Comparison of ENCODE assay signal across 24 mouse cellular contexts in the genomic region with DNA sequence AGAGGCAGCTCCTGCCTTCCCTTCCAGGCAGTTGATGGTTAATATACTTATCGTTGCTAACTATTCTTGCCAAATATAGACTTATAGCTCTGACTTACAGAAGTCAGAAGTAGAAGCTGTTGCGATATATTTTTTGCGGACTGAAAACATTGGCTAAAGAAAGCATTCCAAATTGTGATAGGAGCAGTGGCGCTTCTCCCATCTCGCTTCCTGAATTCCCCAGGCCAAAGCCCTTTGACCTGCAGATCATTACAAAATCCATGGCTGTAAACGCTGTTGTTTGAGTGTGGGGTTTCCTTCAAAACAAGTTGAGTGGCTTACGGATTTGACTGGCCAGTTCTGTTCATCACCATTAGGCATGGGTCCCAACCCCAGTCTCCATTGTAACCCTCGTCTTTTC. TPM values are rescaled to one million over a fixed set of nuclear protein-coding genes. Genes with fewer than 3 reads are reported as not detected.
DNase-seq lines count a peak whose midpoint lies in the region; ATAC-seq and TF ChIP-seq lines count a peak whose summit lies in the region.
"Had no signal": no experiment of that assay in that cellular context is flagged by ENCODE, and none has a peak within 500 bp of the region (broad histone marks: within the 10 kb centered on the region; RNA-seq: fewer than 3 reads in every experiment).

No protein-coding gene starts in this region.

- no peak for DNase-seq in heart, postnatal 36 days
- no peak for DNase-seq in liver, embryonic 13.5 days
- peak; percentile 44 for DNase-seq in midbrain, embryonic 11.5 days (ENCODE audit: low spot score, missing footprints)
- no peak for DNase-seq in midbrain, postnatal 0 days (ENCODE audit: low spot score)
- no peak for DNase-seq in embryo, embryonic 9.5 days (ENCODE audit: extremely low spot score)
- DNase-seq: adrenal gland, postnatal 36 days; B cell, adult 2 months; cerebellum, adult 11 months; cerebellum, adult 9-11 months; gastrocnemius, postnatal 10 days; heart, adult 18-20 months; kidney, postnatal 36 days; layer of hippocampus, postnatal 36 days; lung, adult 18-20 months had no signal

- no peak overlapping the region for H3K9ac ChIP-seq in heart, embryonic 15.5 days
- no peak overlapping the region for H3K9ac ChIP-seq in liver, embryonic 13.5 days
- H3K9ac ChIP-seq in liver, embryonic 12.5 days = no peak overlapping the region
- H3K9ac ChIP-seq in midbrain, embryonic 11.5 days (ENCODE audit: low read length) = no peak overlapping the region
- no peak overlapping the region for H3K9ac ChIP-seq in midbrain, postnatal 0 days (replicated peaks; ENCODE audit: low read length, poor library complexity, severe bottlenecking)
- H3K9ac ChIP-seq: forebrain, embryonic 15.5 days; hindbrain, embryonic 15.5 days; limb, embryonic 12.5 days; midbrain, embryonic 13.5 days had no signal

- H3K9me3 ChIP-seq in heart, embryonic 15.5 days (replicated peaks) = no peaks in the 10 kb centered on the region
- no peaks in the 10 kb centered on the region for H3K9me3 ChIP-seq in liver, embryonic 13.5 days (replicated peaks)
- H3K9me3 ChIP-seq in liver, embryonic 12.5 days (replicated peaks) = no peaks in the 10 kb centered on the region
- H3K9me3 ChIP-seq in midbrain, embryonic 11.5 days (ENCODE audit: control insufficient read depth, low read length) = no peaks in the 10 kb centered on the region
- no peaks in the 10 kb centered on the region for H3K9me3 ChIP-seq in midbrain, postnatal 0 days (ENCODE audit: low read length)
- H3K9me3 ChIP-seq: embryonic facial prominence, embryonic 10.5 days; forebrain, embryonic 15.5 days; hindbrain, embryonic 15.5 days; limb, embryonic 12.5 days; midbrain, embryonic 13.5 days had no signal

- H3K4me3 ChIP-seq in heart, embryonic 15.5 days = no peak overlapping the region
- no peak overlapping the region for H3K4me3 ChIP-seq in liver, embryonic 13.5 days (replicated peaks)
- no peak overlapping the region for H3K4me3 ChIP-seq in liver, embryonic 12.5 days
- no peak overlapping the region for H3K4me3 ChIP-seq in midbrain, embryonic 11.5 days (ENCODE audit: low read depth, low read length)
- no peak overlapping the region for H3K4me3 ChIP-seq in midbrain, postnatal 0 days (ENCODE audit: low read depth, low read length)
- H3K4me3 ChIP-seq: embryonic facial prominence, embryonic 10.5 days; forebrain, embryonic 15.5 days; hindbrain, embryonic 15.5 days; limb, embryonic 12.5 days; midbrain, embryonic 13.5 days had no signal

- no peak for ATAC-seq in heart, embryonic 15.5 days (replicated peaks; ENCODE audit: insufficient number of reproducible peaks, insufficient read depth, low FRiP score, low read depth)
- ATAC-seq in liver, embryonic 13.5 days (ENCODE audit: low read depth) = no peak
- ATAC-seq in liver, embryonic 12.5 days = no peak
- no peak for ATAC-seq in midbrain, embryonic 11.5 days (ENCODE audit: low FRiP score)
- no peak for ATAC-seq in midbrain, postnatal 0 days (ENCODE audit: low FRiP score)
- ATAC-seq: forebrain, embryonic 15.5 days; midbrain, embryonic 13.5 days; Patski had no signal

- peak overlapping the region; percentile 22 for H3K27ac ChIP-seq in heart, embryonic 15.5 days
- H3K27ac ChIP-seq in liver, embryonic 13.5 days = 0 out of 2 replicates have a peak overlapping the region, but pooled peaks have one; percentile 43
- no peak overlapping the region for H3K27ac ChIP-seq in liver, embryonic 12.5 days
- H3K27ac ChIP-seq in midbrain, embryonic 11.5 days (ENCODE audit: low read depth, low read length) = no peak overlapping the region
- H3K27ac ChIP-seq in midbrain, postnatal 0 days (ENCODE audit: low read depth, low read length) = no peak overlapping the region
- H3K27ac ChIP-seq: embryonic facial prominence, embryonic 10.5 days; forebrain, embryonic 15.5 days; hindbrain, embryonic 15.5 days; limb, embryonic 12.5 days; midbrain, embryonic 13.5 days had no signal

- intact Hi-C loops in heart, postnatal 36 days (cut with DNase I) = no loop called here

- H3K4me1 ChIP-seq in heart, embryonic 15.5 days (replicated peaks) = peaks cover 51% of the 10 kb centered on the region
- H3K4me1 ChIP-seq in liver, embryonic 13.5 days (replicated peaks) = peaks cover 36% of the 10 kb centered on the region
- H3K4me1 ChIP-seq in liver, embryonic 12.5 days = peaks cover 21% of the 10 kb centered on the region
- no peaks in the 10 kb centered on the region for H3K4me1 ChIP-seq in midbrain, embryonic 11.5 days (ENCODE audit: control insufficient read depth, insufficient read depth, low read length)
- H3K4me1 ChIP-seq in midbrain, postnatal 0 days (ENCODE audit: insufficient read depth, low read length) = no peaks in the 10 kb centered on the region
- H3K4me1 ChIP-seq: hindbrain, embryonic 15.5 days; limb, embryonic 12.5 days; midbrain, embryonic 13.5 days had no signal

- no peaks in the 10 kb centered on the region for H3K27me3 ChIP-seq in heart, embryonic 15.5 days
- H3K27me3 ChIP-seq in liver, embryonic 13.5 days = no peaks in the 10 kb centered on the region
- no peaks in the 10 kb centered on the region for H3K27me3 ChIP-seq in liver, embryonic 12.5 days (replicated peaks)
- no peaks in the 10 kb centered on the region for H3K27me3 ChIP-seq in midbrain, embryonic 11.5 days (ENCODE audit: control insufficient read depth, insufficient read depth, low read length)
- H3K27me3 ChIP-seq in midbrain, postnatal 0 days (ENCODE audit: insufficient read depth, low read length) = no peaks in the 10 kb centered on the region
- H3K27me3 ChIP-seq: CH12.LX; forebrain, embryonic 15.5 days; hindbrain, embryonic 15.5 days; limb, embryonic 12.5 days; midbrain, embryonic 13.5 days; Patski had no signal

- WGBS in heart, embryonic 15.5 days = 60% methylated on average over 8 of the region's 8 CpGs
- 65% methylated on average over 8 of the region's 8 CpGs for WGBS in liver, embryonic 13.5 days (ENCODE audit: insufficient replicate concordance)
- 72% methylated on average over 8 of the region's 8 CpGs for WGBS in liver, embryonic 12.5 days (ENCODE audit: insufficient replicate concordance)
- 89% methylated on average over 8 of the region's 8 CpGs for WGBS in midbrain, embryonic 11.5 days
- WGBS in midbrain, postnatal 0 days = 90% methylated on average over 8 of the region's 8 CpGs

- no peak for TF ChIP-seq CTCF in midbrain, postnatal 0 days (IDR thresholded peaks at IDR 0.05)

- H3K4me2 ChIP-seq in heart, embryonic 15.5 days = no peak overlapping the region
- H3K4me2 ChIP-seq in liver, embryonic 13.5 days = no peak overlapping the region
- no peak overlapping the region for H3K4me2 ChIP-seq in liver, embryonic 12.5 days
- no peak overlapping the region for H3K4me2 ChIP-seq in midbrain, embryonic 11.5 days
- no peak overlapping the region for H3K4me2 ChIP-seq in midbrain, postnatal 0 days (ENCODE audit: low read depth, low read length, poor library complexity, severe bottlenecking)
- H3K4me2 ChIP-seq: forebrain, embryonic 15.5 days; hindbrain, embryonic 15.5 days; limb, embryonic 12.5 days; midbrain, embryonic 13.5 days had no signal

- no peaks in the 10 kb centered on the region for H3K36me3 ChIP-seq in heart, embryonic 15.5 days
- H3K36me3 ChIP-seq in liver, embryonic 13.5 days = no peaks in the 10 kb centered on the region
- no peaks in the 10 kb centered on the region for H3K36me3 ChIP-seq in liver, embryonic 12.5 days
- no peaks in the 10 kb centered on the region for H3K36me3 ChIP-seq in midbrain, embryonic 11.5 days (ENCODE audit: control insufficient read depth, insufficient read depth, low read length)
- H3K36me3 ChIP-seq in midbrain, postnatal 0 days (ENCODE audit: insufficient read depth, low read length) = no peaks in the 10 kb centered on the region
- H3K36me3 ChIP-seq: embryonic facial prominence, embryonic 10.5 days; forebrain, embryonic 15.5 days; G1E; hindbrain, embryonic 15.5 days; limb, embryonic 12.5 days; midbrain, embryonic 13.5 days had no signal

RNA-seq across cellular contexts. Expression of a gene that starts 24.1 kb away (rescaled TPM):
- polyA plus RNA-seq in heart, embryonic 15.5 days (2015; fragmentation: Nextera tagmentation; extraction: Ambion mirVana) = 1.7 and 2.1 TPM in 2 replicates
- total RNA-seq in heart, postnatal 36 days (2021) = 1 to 10 TPM; 1.0 to 1.2 TPM
- polyA plus RNA-seq in liver, embryonic 13.5 days (2015; fragmentation: Nextera tagmentation; extraction: Ambion mirVana) = 0.65 and 1.00 TPM in 2 replicates
- 0.85 and 0.98 TPM in 2 replicates for polyA plus RNA-seq in liver, embryonic 12.5 days (2016; fragmentation: Nextera tagmentation; extraction: Ambion mirVana)
- 1.4 and 2.0 TPM in 2 replicates for polyA plus RNA-seq in midbrain, embryonic 11.5 days (2014; fragmentation: Nextera tagmentation; extraction: Ambion mirVana)
- 1.1 and 1.6 TPM in 2 replicates for total RNA-seq in midbrain, postnatal 0 days (2014; rRNA removed)
- polyA plus RNA-seq in midbrain, postnatal 0 days (2015; fragmentation: Nextera tagmentation; extraction: Ambion mirVana) = 1.2 and 1.4 TPM in 2 replicates
- total RNA-seq: G1E; layer of hippocampus, postnatal 36 days had no signal
- polyA plus RNA-seq: G1E had no signal

RNA-seq across cellular contexts. Expression of a gene that starts 45.1 kb away (rescaled TPM):
- 10.5 and 14.0 TPM in 2 replicates for polyA plus RNA-seq in heart, embryonic 15.5 days (2015; fragmentation: Nextera tagmentation; extraction: Ambion mirVana)
- total RNA-seq in heart, postnatal 36 days (2021) = 1 to 10 TPM; 4.6 to 9.2 TPM
- 2.7 and 3.6 TPM in 2 replicates for polyA plus RNA-seq in liver, embryonic 13.5 days (2015; fragmentation: Nextera tagmentation; extraction: Ambion mirVana)
- 3.8 and 4.1 TPM in 2 replicates for polyA plus RNA-seq in liver, embryonic 12.5 days (2016; fragmentation: Nextera tagmentation; extraction: Ambion mirVana)
- 9.0 and 10.4 TPM in 2 replicates for polyA plus RNA-seq in midbrain, embryonic 11.5 days (2014; fragmentation: Nextera tagmentation; extraction: Ambion mirVana)
- total RNA-seq in midbrain, postnatal 0 days (2014; rRNA removed) = 10.5 and 11.4 TPM in 2 replicates
- polyA plus RNA-seq in midbrain, postnatal 0 days (2015; fragmentation: Nextera tagmentation; extraction: Ambion mirVana) = 4.5 and 6.0 TPM in 2 replicates
- polyA plus RNA-seq: G1E had no signal

Comparison
In these comparisons a context has a peak if more than half of its experiments do, and no peak if none do; other contexts are left out.
1. H3K27ac ChIP-seq: peak in heart, embryonic 15.5 days (single experiment) and liver, embryonic 13.5 days (single experiment); none in liver, embryonic 12.5 days (single experiment), midbrain, embryonic 11.5 days (single experiment) and midbrain, postnatal 0 days (single experiment).